Mouse (Mus musculus): Measurements from ENCODE around the gene Tas2r143. TPM values are rescaled to one million over a fixed set of nuclear protein-coding genes. Genes with fewer than 3 reads are reported as not detected.

Gene Tas2r143
- polyA plus RNA-seq, 1 experiment, result not detected

DNA sequence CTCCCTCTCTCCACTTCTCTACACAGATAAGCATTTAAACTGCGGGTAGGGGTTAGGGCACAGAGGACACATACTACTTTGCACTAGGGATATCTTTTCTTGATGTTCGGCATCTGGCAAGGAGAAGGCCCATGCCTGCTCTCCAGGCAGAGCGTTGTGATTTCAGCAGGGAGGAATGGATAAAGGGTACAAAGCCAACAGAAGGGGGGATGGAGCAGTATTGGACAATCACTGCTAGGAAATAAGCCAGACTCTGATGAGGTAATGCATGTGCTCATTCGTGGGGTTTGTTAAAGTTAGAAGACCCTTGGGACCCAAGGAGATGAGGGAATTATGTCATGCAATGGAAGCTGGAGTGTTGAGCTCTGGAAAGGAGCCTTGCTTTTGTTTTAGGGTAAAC lies 25.3 kb upstream of the Tas2r143 start:
- no peak overlapping the region for H3K4me3 ChIP-seq (ENCODE audit: low read depth, low read length)
- no peak overlapping the region for H3K9ac ChIP-seq (ENCODE audit: low read depth, poor library complexity, severe bottlenecking)
- no peak overlapping the region for H3K27ac ChIP-seq (ENCODE audit: insufficient read depth, low read length)
- TF ChIP-seq EP300 (IDR thresholded peaks at IDR 0.05; ENCODE audit: insufficient read depth, low read depth, low read length) (no peak), POLR2A (IDR thresholded peaks at IDR 0.05; ENCODE audit: insufficient read depth, low read length) (no peak), CTCF (IDR thresholded peaks at IDR 0.05; ENCODE audit: low read depth, low read length) (no peak)
- H3K36me3 ChIP-seq (ENCODE audit: control insufficient read depth, insufficient read depth, low read length, poor library complexity, severe bottlenecking), result no peaks in the 10 kb centered on the region
- no peaks in the 10 kb centered on the region; the same call in none of the 2 replicates for H3K27me3 ChIP-seq (ENCODE audit: control insufficient read depth, insufficient read depth, low read length, poor library complexity, severe bottlenecking)
- no peaks in the 10 kb centered on the region for H3K4me1 ChIP-seq (ENCODE audit: control insufficient read depth, insufficient read depth, low read length)
- H3K9me3 ChIP-seq (replicated peaks; ENCODE audit: control insufficient read depth, insufficient read depth, low read length, poor library complexity, severe bottlenecking), result no peaks in the 10 kb centered on the region

DNA sequence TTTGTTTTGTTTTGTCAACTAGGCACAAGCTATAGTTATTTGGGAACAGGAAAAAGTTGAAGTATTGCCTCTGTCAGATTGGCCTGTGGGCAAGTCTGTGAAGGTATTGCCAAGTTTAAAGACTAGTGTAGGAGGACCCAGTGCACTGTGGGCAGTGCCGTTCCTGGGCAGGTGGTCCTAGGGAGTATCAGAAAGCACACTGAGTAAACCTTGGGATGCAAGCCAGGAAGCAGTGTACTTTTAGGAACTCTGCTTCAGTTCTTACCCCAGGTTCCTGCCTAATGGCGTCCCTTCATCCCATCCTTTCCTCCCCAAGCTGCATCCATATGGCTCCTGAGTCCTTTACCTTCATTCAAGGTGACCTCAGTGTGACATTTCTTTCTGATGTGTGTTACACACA lies 24.9 kb upstream of the Tas2r143 start:
- H3K4me1 ChIP-seq (ENCODE audit: control insufficient read depth, insufficient read depth, low read length), result no peaks in the 10 kb centered on the region
- no peak overlapping the region for H3K27ac ChIP-seq (ENCODE audit: insufficient read depth, low read length)
- no peak overlapping the region for H3K9ac ChIP-seq (ENCODE audit: low read depth, poor library complexity, severe bottlenecking)
- no peaks in the 10 kb centered on the region for H3K36me3 ChIP-seq (ENCODE audit: control insufficient read depth, insufficient read depth, low read length, poor library complexity, severe bottlenecking)
- no peaks in the 10 kb centered on the region; the same call in none of the 2 replicates for H3K27me3 ChIP-seq (ENCODE audit: control insufficient read depth, insufficient read depth, low read length, poor library complexity, severe bottlenecking)
- no peak for TF ChIP-seq CTCF (IDR thresholded peaks at IDR 0.05; ENCODE audit: low read depth, low read length)
- H3K9me3 ChIP-seq (replicated peaks; ENCODE audit: control insufficient read depth, insufficient read depth, low read length, poor library complexity, severe bottlenecking), result no peaks in the 10 kb centered on the region
- no peak overlapping the region for H3K4me3 ChIP-seq (ENCODE audit: low read depth, low read length)

DNA sequence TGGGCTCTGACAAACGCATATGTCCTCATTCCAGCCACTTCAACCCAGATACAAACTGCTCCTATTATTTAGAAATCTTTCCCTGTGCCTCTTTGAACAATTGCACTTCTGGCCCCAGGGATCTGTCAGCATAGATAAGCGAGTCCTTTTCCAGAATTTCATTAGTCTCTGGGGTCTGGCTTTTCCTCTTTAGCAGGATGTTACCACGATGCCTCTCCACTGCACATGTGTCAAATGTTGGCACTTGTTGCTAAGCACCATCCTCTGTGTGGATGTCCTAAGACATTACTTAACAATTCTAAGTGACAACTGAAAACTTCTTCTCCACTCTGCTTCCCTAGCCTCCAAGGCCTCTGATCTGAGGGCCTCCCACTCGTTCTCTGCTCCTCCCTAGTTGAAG lies 24.0 kb upstream of the Tas2r143 start:
- Histone ChIP-seq H3K36me3 (ENCODE audit: control insufficient read depth, insufficient read depth, low read length, poor library complexity, severe bottlenecking) (no peaks in the 10 kb centered on the region), H3K9me3 (replicated peaks; ENCODE audit: control insufficient read depth, insufficient read depth, low read length, poor library complexity, severe bottlenecking) (no peaks in the 10 kb centered on the region), H3K4me1 (ENCODE audit: control insufficient read depth, insufficient read depth, low read length) (no peaks in the 10 kb centered on the region), H3K27ac (ENCODE audit: insufficient read depth, low read length) (no peak overlapping the region), H3K9ac (ENCODE audit: low read depth, poor library complexity, severe bottlenecking) (no peak overlapping the region), H3K27me3 (ENCODE audit: control insufficient read depth, insufficient read depth, low read length, poor library complexity, severe bottlenecking) (no peaks in the 10 kb centered on the region; the same call in none of the 2 replicates), H3K4me3 (ENCODE audit: low read depth, low read length) (no peak overlapping the region)
- TF ChIP-seq POLR2A (IDR thresholded peaks at IDR 0.05; ENCODE audit: insufficient read depth, low read length) (no peak), CTCF (IDR thresholded peaks at IDR 0.05; ENCODE audit: low read depth, low read length) (no peak), EP300 (IDR thresholded peaks at IDR 0.05; ENCODE audit: insufficient read depth, low read depth, low read length) (no peak)

DNA sequence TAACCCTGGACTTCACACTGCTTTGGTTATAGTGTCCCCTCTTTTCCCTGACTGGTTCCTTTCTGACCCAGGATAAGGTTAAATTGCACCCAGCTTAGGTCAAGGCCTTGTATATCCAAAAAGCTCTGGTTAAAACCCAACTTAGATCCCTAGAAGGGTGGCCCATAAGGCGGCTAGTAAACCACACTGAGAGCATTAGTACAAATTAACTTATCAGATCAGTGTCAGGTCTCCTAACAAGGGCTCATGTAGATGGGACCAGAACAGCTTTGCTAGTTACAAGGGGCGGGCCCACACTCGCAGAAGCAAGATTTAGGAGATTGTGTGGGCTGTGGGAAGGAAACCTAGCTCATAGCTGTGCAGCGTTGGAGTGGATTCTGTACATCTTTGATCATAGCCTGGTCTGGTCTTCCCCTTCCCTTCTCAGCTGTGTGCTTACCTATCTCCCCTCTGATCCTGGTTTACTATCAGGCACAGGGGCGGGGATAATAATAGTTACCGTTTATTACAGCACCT lies 23.5 kb upstream of the Tas2r143 start:
- no peaks in the 10 kb centered on the region for H3K36me3 ChIP-seq (ENCODE audit: control insufficient read depth, insufficient read depth, low read length, poor library complexity, severe bottlenecking)
- no peaks in the 10 kb centered on the region; the same call in none of the 2 replicates for H3K27me3 ChIP-seq (ENCODE audit: control insufficient read depth, insufficient read depth, low read length, poor library complexity, severe bottlenecking)
- H3K4me3 ChIP-seq (ENCODE audit: low read depth, low read length), result no peak overlapping the region
- H3K9ac ChIP-seq (ENCODE audit: low read depth, poor library complexity, severe bottlenecking), result no peak overlapping the region
- no peak overlapping the region for H3K27ac ChIP-seq (ENCODE audit: insufficient read depth, low read length)
- no peaks in the 10 kb centered on the region for H3K9me3 ChIP-seq (replicated peaks; ENCODE audit: control insufficient read depth, insufficient read depth, low read length, poor library complexity, severe bottlenecking)
- no peaks in the 10 kb centered on the region for H3K4me1 ChIP-seq (ENCODE audit: control insufficient read depth, insufficient read depth, low read length)
- TF ChIP-seq CTCF (IDR thresholded peaks at IDR 0.05; ENCODE audit: low read depth, low read length), result no peak

DNA sequence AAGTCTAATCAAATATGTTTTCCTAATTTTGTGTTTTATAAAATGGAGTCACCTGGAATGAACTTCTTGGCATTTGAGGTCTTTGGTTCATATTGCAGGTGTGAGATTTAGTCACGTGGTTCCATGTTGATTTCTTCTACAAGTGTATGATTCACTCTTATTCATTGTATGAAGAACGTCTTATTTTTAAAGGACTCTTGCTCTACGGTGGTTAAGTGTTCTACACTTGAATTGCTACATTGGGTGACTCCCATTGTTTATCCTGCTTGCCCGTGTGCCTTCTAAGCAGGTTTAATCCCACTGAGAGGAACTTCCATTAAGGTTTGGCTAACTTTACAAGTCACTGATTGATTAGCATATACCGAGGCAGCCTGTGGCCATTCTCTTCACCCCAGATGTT lies 22.8 kb upstream of the Tas2r143 start:
- Histone ChIP-seq H3K4me3 (ENCODE audit: low read depth, low read length) (no peak overlapping the region), H3K27me3 (ENCODE audit: control insufficient read depth, insufficient read depth, low read length, poor library complexity, severe bottlenecking) (no peaks in the 10 kb centered on the region; the same call in none of the 2 replicates), H3K9me3 (replicated peaks; ENCODE audit: control insufficient read depth, insufficient read depth, low read length, poor library complexity, severe bottlenecking) (no peaks in the 10 kb centered on the region), H3K27ac (ENCODE audit: insufficient read depth, low read length) (no peak overlapping the region), H3K4me1 (ENCODE audit: control insufficient read depth, insufficient read depth, low read length) (no peaks in the 10 kb centered on the region), H3K9ac (ENCODE audit: low read depth, poor library complexity, severe bottlenecking) (no peak overlapping the region), H3K36me3 (ENCODE audit: control insufficient read depth, insufficient read depth, low read length, poor library complexity, severe bottlenecking) (no peaks in the 10 kb centered on the region)
- no peak for TF ChIP-seq POLR2A (IDR thresholded peaks at IDR 0.05; ENCODE audit: insufficient read depth, low read length)

DNA sequence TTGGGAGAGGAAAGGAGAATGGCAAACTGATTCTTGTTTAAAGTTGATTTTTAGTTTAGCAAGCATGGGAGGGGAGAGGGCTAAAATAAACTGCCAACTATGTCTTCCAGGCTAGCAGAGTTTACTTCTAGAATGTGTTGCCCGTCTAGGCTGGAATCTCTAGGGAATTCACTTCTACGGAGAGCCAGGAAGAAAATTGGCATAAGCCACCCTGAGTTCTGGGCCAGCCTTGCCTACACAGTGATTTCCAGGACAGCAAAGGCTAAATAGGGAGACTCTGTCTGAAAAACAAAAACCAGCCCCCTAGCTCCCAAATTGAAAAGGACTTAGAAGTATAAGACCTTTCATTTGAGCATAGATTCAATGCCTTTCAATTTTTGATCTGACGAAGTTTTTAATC lies 20.5 kb upstream of the Tas2r143 start:
- H3K27me3 ChIP-seq (ENCODE audit: control insufficient read depth, insufficient read depth, low read length, poor library complexity, severe bottlenecking), result no peaks in the 10 kb centered on the region; the same call in none of the 2 replicates
- no peak overlapping the region for H3K9ac ChIP-seq (ENCODE audit: low read depth, poor library complexity, severe bottlenecking)
- no peak overlapping the region for H3K27ac ChIP-seq (ENCODE audit: insufficient read depth, low read length)
- no peaks in the 10 kb centered on the region for H3K36me3 ChIP-seq (ENCODE audit: control insufficient read depth, insufficient read depth, low read length, poor library complexity, severe bottlenecking)
- H3K9me3 ChIP-seq (replicated peaks; ENCODE audit: control insufficient read depth, insufficient read depth, low read length, poor library complexity, severe bottlenecking), result no peaks in the 10 kb centered on the region
- TF ChIP-seq EP300 (IDR thresholded peaks at IDR 0.05; ENCODE audit: insufficient read depth, low read depth, low read length) (no peak), CTCF (IDR thresholded peaks at IDR 0.05; ENCODE audit: low read depth, low read length) (no peak), POLR2A (IDR thresholded peaks at IDR 0.05; ENCODE audit: insufficient read depth, low read length) (no peak)
- no peak overlapping the region for H3K4me3 ChIP-seq (ENCODE audit: low read depth, low read length)
- H3K4me1 ChIP-seq (ENCODE audit: control insufficient read depth, insufficient read depth, low read length), result no peaks in the 10 kb centered on the region

Data from ES-Bruce4 (cell line).